In the genomic region with DNA sequence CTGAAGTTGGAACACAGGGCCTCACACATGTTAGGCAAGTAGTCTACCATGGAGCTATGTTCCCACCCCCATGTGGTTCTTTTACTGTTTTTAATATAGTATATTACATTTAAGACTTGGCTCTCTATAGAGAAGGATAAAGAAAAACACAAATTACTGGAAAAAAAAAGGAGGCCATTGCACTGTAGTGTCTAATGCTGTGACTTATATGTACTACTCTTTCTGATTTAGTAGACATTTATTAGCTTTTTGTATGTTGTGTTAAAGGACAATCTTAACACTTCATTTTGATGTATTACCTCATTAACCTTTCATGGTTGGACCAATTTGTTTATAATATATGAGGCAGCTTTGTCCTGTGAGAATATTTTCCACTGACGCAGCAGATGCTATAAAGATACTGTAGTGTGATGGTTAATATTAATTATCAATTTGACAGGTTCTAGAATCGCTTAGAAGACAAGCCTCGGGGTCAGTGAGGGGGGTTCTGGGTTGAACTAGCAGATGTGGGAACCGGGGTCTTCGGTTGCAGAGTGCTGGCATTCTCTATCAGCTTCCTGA, we compare ENCODE assay signal across 22 mouse cellular contexts. TPM values are rescaled to one million over a fixed set of nuclear protein-coding genes. Genes with fewer than 3 reads are reported as not detected.
DNase-seq lines count a peak whose midpoint lies in the region; ATAC-seq and TF ChIP-seq lines count a peak whose summit lies in the region.
"Had no signal": no experiment of that assay in that cellular context is flagged by ENCODE, and none has a peak within 500 bp of the region (broad histone marks: within the 10 kb centered on the region; RNA-seq: fewer than 3 reads in every experiment).

No protein-coding gene starts in this region.

- H3K9ac ChIP-seq in kidney, embryonic 16.5 days (replicated peaks; ENCODE audit: low read length), result no peak overlapping the region
- H3K9ac ChIP-seq in neural tube, embryonic 11.5 days (ENCODE audit: low read length), result no peak overlapping the region
- no peak overlapping the region for H3K9ac ChIP-seq in neural tube, embryonic 14.5 days (replicated peaks; ENCODE audit: low read depth, low read length)
- no peak overlapping the region for H3K9ac ChIP-seq in hindbrain, postnatal 0 days (replicated peaks; ENCODE audit: low read length)
- H3K9ac ChIP-seq: embryonic facial prominence, embryonic 12.5 days; embryonic facial prominence, embryonic 15.5 days; forebrain, postnatal 0 days; hindbrain, embryonic 12.5 days had no signal

- TF ChIP-seq CTCF in hindbrain, postnatal 0 days (IDR thresholded peaks at IDR 0.05; ENCODE audit: low read depth), result no peak

- H3K9me3 ChIP-seq in kidney, embryonic 16.5 days (ENCODE audit: low read length), result no peaks in the 10 kb centered on the region
- no peaks in the 10 kb centered on the region for H3K9me3 ChIP-seq in neural tube, embryonic 11.5 days (ENCODE audit: control insufficient read depth, low read length)
- no peaks in the 10 kb centered on the region for H3K9me3 ChIP-seq in neural tube, embryonic 14.5 days (ENCODE audit: control insufficient read depth, low read length)
- no peaks in the 10 kb centered on the region for H3K9me3 ChIP-seq in hindbrain, postnatal 0 days (ENCODE audit: low read length)
- H3K9me3 ChIP-seq: embryonic facial prominence, embryonic 12.5 days; embryonic facial prominence, embryonic 15.5 days; hindbrain, embryonic 12.5 days had no signal

- H3K4me1 ChIP-seq in kidney, embryonic 16.5 days (ENCODE audit: insufficient read depth, low read length), result peaks cover 13% of the 10 kb centered on the region; the same call in 1 of the 2 replicates
- no peaks in the 10 kb centered on the region for H3K4me1 ChIP-seq in neural tube, embryonic 11.5 days (ENCODE audit: control insufficient read depth, insufficient read depth, low read length)
- no peaks in the 10 kb centered on the region for H3K4me1 ChIP-seq in neural tube, embryonic 14.5 days (ENCODE audit: control insufficient read depth, insufficient read depth, low read length)
- no peaks in the 10 kb centered on the region for H3K4me1 ChIP-seq in hindbrain, postnatal 0 days (ENCODE audit: insufficient read depth, low read length)
- H3K4me1 ChIP-seq: embryonic facial prominence, embryonic 12.5 days; embryonic facial prominence, embryonic 15.5 days had no signal

- H3K27ac ChIP-seq in kidney, embryonic 16.5 days (ENCODE audit: low read length), result no peak overlapping the region
- H3K27ac ChIP-seq in neural tube, embryonic 11.5 days (ENCODE audit: low read depth, low read length), result no peak overlapping the region
- H3K27ac ChIP-seq in neural tube, embryonic 14.5 days (ENCODE audit: low read depth, low read length), result no peak overlapping the region
- no peak overlapping the region for H3K27ac ChIP-seq in hindbrain, postnatal 0 days
- H3K27ac ChIP-seq: embryonic facial prominence, embryonic 12.5 days; embryonic facial prominence, embryonic 15.5 days; gastrocnemius, adult 2 months; hindbrain, embryonic 12.5 days had no signal

- no peaks in the 10 kb centered on the region for H3K36me3 ChIP-seq in kidney, embryonic 16.5 days (ENCODE audit: insufficient read depth, low read length)
- H3K36me3 ChIP-seq in neural tube, embryonic 11.5 days (ENCODE audit: control insufficient read depth, insufficient read depth, low read length), result no peaks in the 10 kb centered on the region
- no peaks in the 10 kb centered on the region for H3K36me3 ChIP-seq in neural tube, embryonic 14.5 days (ENCODE audit: control insufficient read depth, insufficient read depth, low read length)
- no peaks in the 10 kb centered on the region for H3K36me3 ChIP-seq in hindbrain, postnatal 0 days (ENCODE audit: insufficient read depth, low read length)
- H3K36me3 ChIP-seq: embryonic facial prominence, embryonic 12.5 days; embryonic facial prominence, embryonic 15.5 days; hindbrain, embryonic 12.5 days had no signal

- no peak overlapping the region for H3K4me2 ChIP-seq in kidney, embryonic 16.5 days (replicated peaks; ENCODE audit: low read depth, low read length)
- H3K4me2 ChIP-seq in neural tube, embryonic 11.5 days (ENCODE audit: low read depth), result no peak overlapping the region
- no peak overlapping the region for H3K4me2 ChIP-seq in neural tube, embryonic 14.5 days (ENCODE audit: low read depth, low read length)
- no peak overlapping the region for H3K4me2 ChIP-seq in hindbrain, postnatal 0 days (ENCODE audit: low read depth, low read length)
- H3K4me2 ChIP-seq: embryonic facial prominence, embryonic 12.5 days; embryonic facial prominence, embryonic 15.5 days; heart, embryonic 11.5 days; hindbrain, embryonic 12.5 days had no signal

- H3K4me3 ChIP-seq in kidney, embryonic 16.5 days (ENCODE audit: low read length), result no peak overlapping the region
- H3K4me3 ChIP-seq in neural tube, embryonic 11.5 days (ENCODE audit: low read depth, low read length), result no peak overlapping the region
- no peak overlapping the region for H3K4me3 ChIP-seq in neural tube, embryonic 14.5 days (ENCODE audit: low read depth, low read length)
- no peak overlapping the region for H3K4me3 ChIP-seq in hindbrain, postnatal 0 days (ENCODE audit: low read length)
- H3K4me3 ChIP-seq: embryonic facial prominence, embryonic 12.5 days; embryonic facial prominence, embryonic 15.5 days; gastrocnemius, adult 2 months; hindbrain, embryonic 12.5 days had no signal

- ATAC-seq in kidney, embryonic 16.5 days (ENCODE audit: low FRiP score, low TSS enrichment), result peak; percentile 83
- peak; percentile 16; the same call in 1 of the 2 replicates for ATAC-seq in neural tube, embryonic 11.5 days (ENCODE audit: insufficient read depth, low FRiP score, low TSS enrichment)
- ATAC-seq in neural tube, embryonic 14.5 days (ENCODE audit: low read depth), result peak; percentile 23; the same call in 1 of the 2 replicates
- ATAC-seq in hindbrain, postnatal 0 days, result no peak
- ATAC-seq: CD4-positive, CD25-positive, alpha-beta regulatory T cell, adult 4 months; forebrain, embryonic 14.5 days; forebrain, postnatal 0 days had no signal

- no peaks in the 10 kb centered on the region for H3K27me3 ChIP-seq in kidney, embryonic 16.5 days (ENCODE audit: insufficient read depth, low read length)
- no peaks in the 10 kb centered on the region for H3K27me3 ChIP-seq in neural tube, embryonic 11.5 days (ENCODE audit: control insufficient read depth, insufficient read depth, low read length)
- H3K27me3 ChIP-seq in neural tube, embryonic 14.5 days (ENCODE audit: control insufficient read depth, insufficient read depth, low read length), result no peaks in the 10 kb centered on the region
- no peaks in the 10 kb centered on the region for H3K27me3 ChIP-seq in hindbrain, postnatal 0 days (ENCODE audit: insufficient read depth, low read length)
- H3K27me3 ChIP-seq: embryonic facial prominence, embryonic 12.5 days; embryonic facial prominence, embryonic 15.5 days; hindbrain, embryonic 12.5 days had no signal

- WGBS in kidney, embryonic 16.5 days, result 37% methylated on average over 5 of the region's 5 CpGs
- 75% methylated on average over 5 of the region's 5 CpGs for WGBS in neural tube, embryonic 11.5 days
- 52% methylated on average over 5 of the region's 5 CpGs for WGBS in neural tube, embryonic 14.5 days
- 62% methylated on average over 5 of the region's 5 CpGs for WGBS in hindbrain, postnatal 0 days

- DNase-seq in kidney, postnatal 25 days, result no peak
- no peak for DNase-seq in neural tube, embryonic 11.5 days (ENCODE audit: low spot score)
- no peak for DNase-seq in neural tube, embryonic 10.5 days (ENCODE audit: extremely low spot score, low spot score)
- no peak for DNase-seq in hindbrain, postnatal 0 days (ENCODE audit: low spot score)
- DNase-seq: adrenal gland, adult 2 months; adrenal gland, postnatal 14 days; cerebellum, adult 11 months; cerebellum, adult 2 months; cerebellum, adult 9-11 months; cerebellum, postnatal 25 days; forebrain, postnatal 0 days; gastrocnemius, adult 2 months; gastrocnemius, postnatal 14 days; heart, adult 11 months had no signal

RNA-seq across cellular contexts. Expression of a gene that starts 26.5 kb away (rescaled TPM):
- 7.0 and 7.7 TPM in 2 replicates for polyA plus RNA-seq in kidney, embryonic 16.5 days (2015; fragmentation: Nextera tagmentation; extraction: Ambion mirVana)
- polyA plus RNA-seq in neural tube, embryonic 11.5 days (2014; fragmentation: Nextera tagmentation; extraction: Ambion mirVana), result 6.2 and 6.9 TPM in 2 replicates
- polyA plus RNA-seq in neural tube, embryonic 14.5 days (2014; fragmentation: Nextera tagmentation; extraction: Ambion mirVana), result 7.9 and 11.1 TPM in 2 replicates
- 2.5 and 2.9 TPM in 2 replicates for total RNA-seq in hindbrain, postnatal 0 days (2014; rRNA removed)
- polyA plus RNA-seq in hindbrain, postnatal 0 days (2015; fragmentation: Nextera tagmentation; extraction: Ambion mirVana), result 6.6 and 6.8 TPM in 2 replicates
- polyA plus RNA-seq: adrenal gland, adult 2 months had no signal
